Mouse (Mus musculus): ENCODE results near the gene Sergef.

Gene Sergef

DNA sequence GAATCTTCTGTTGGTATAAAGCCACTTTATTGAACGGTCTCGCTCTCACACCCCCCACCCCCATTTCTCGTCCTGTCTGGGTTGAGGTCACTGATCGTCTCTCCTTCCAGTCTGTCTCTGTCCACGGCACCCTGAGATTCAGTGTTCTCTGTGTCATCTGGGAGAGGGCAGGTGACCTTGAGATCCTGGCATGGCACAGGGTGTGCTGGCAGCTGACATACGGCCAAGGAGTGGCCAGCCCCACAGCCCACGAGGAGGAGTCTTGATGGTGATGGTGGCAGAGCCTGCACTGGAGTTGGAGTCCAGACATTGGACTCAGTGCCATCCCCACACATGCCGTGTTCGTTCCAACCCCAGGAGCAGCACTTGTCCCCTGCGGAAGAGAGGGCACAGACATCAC, 196.4 kb downstream of the Sergef start:
- no peak for DNase-seq

- no peak for DNase-seq
These were observed 201.0 kb downstream of the Sergef start for GRCm38 (mm10) chr7:46438537-46439141.

- DNase-seq = no peak
These were observed 203.8 kb downstream of the Sergef start for GRCm38 (mm10) chr7:46435833-46436232.

GRCm38 (mm10) chr7:46433874-46434273, 205.7 kb downstream of the Sergef start:
- no peak for DNase-seq

DNA sequence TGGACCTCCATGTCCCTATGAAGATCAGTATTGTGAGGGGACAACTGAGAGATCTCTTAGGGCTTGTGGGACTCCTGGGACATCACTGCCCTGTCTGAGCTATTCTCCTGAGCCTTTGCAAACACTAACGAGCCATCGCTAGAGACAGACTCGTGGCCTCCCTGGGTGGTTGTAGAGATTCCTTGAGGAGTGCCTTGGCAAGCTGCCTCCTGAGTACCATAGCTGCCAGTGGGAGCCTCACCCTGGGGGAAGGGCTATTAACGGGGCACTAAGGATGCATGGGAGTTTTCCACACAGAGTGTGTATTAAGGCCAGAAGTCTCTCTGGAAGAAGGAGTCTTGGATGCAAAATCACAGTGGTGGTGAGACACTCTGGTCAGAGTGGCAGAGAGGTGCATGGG, 214.6 kb downstream of the Sergef start:
- DNase-seq = no peak

GRCm38 (mm10) chr7:46423951-46424350, 215.7 kb downstream of the Sergef start:
- no peak for DNase-seq

DNA sequence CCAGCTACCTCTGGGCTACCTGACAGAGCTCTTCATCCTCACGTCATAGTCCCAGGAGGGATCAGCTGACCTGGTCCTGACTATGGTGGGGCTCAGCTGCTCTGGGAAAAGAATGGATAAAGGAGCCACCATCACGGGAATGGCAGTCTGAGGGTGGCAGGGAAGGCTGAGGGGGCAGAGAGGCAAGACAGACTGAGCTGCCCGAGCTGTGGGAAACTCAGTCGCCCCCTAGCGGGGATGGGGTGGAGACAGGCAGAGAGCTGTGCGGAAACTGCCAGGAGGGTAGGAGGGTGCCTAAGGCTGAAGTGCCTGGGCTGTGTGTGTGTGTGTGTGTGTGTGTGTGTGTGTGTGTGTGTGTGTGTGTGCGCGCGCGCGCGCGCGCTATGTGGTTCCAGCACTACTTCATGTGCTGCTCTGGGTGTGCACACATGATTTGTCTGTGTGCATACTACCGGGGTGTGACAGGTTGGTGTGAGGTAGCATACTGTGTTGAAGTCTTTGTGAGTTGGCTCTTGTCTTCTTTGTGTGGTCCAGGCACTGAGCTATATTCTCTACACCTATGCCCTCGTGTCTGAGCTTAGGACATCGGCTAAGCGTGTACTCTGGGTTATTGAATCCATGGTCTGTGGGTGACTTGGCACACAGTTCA, 216.7 kb downstream of the Sergef start:
- DNase-seq = peak; percentile 66 to 72

DNA sequence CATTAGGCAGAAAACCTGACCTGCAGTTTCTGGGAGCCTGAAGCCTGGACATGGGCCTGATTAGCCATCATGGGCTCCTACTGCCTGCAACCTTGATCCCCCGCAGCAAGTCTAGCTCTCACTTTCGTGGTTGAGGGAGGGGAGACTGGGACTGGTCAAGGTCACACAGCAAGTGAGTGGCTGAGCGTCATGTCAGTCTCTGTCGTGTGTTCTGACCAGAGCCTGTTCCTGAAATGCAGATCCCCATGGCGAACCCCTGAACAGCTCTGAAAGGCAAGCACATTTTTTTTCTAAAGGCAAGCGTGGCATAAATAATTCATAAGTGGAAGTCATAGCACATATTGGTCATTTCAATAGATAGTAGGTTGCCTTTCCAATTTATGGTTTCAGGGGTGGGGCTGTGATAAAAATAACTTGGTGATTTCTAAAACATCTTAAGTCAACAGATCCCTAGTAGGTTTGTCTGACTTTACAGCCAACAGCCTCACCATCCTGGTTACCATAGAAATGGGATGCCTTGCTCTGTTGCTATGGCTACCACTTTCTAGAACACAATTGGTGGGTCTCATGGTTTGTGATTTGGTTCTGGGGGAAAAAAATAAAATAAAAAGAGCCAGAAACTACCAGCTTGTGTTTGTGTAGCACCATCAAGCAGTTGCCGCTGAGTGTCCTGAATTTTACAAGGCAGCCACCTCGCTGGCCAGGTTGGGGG, 217.4 kb downstream of the Sergef start:
- no peak for DNase-seq

- DNase-seq = no peak
These were observed 218.1 kb downstream of the Sergef start for GRCm38 (mm10) chr7:46421535-46421934.

DNA sequence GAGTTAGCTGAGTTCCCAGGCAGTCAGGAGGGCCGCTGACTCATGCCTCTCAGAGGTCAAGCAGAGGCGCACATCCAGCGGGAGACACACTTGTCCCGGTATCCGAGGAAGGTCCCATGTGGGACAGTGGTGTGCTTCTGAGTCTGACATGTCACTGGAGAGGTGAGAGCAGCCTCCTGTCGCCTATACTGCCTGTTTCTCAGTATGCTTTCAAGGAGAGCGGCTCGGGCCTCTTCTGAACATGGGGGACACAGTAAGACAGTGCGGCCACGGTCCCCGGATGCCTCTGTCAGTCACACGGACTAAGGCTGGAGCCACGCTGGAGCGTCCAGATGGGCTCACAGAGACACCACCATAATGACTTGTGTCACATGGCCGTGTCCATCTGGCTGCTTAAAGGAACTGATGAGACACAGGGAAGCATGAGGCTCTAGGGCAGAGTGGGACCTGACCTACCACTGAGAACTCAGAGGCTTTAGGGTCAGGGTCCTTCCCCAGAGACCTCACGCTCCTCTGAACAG, 221.4 kb downstream of the Sergef start:
- DNase-seq = no peak

DNA sequence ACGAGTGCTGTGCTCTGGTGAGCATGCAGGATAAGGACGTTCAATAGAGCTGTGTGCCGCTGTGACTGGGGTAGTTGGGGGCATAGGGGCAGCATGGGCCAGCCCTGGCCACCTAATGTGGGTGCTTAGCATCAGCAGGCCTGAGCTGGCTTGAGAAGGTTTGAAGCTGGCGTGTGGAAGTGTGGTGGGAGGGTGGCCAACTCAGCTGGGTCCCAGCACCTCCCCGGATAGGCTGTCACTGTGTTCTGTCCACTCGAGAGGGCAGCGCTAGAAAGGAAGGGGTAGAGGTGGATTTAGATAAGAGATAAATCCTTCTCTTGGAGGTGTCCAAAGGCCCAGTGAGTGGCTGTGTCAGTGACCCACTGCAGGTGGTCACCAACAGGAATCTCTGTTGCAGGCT, 222.1 kb downstream of the Sergef start:
- no peak for DNase-seq

GRCm38 (mm10) chr7:46415818-46416425, 223.7 kb downstream of the Sergef start:
- no peak for DNase-seq

DNA sequence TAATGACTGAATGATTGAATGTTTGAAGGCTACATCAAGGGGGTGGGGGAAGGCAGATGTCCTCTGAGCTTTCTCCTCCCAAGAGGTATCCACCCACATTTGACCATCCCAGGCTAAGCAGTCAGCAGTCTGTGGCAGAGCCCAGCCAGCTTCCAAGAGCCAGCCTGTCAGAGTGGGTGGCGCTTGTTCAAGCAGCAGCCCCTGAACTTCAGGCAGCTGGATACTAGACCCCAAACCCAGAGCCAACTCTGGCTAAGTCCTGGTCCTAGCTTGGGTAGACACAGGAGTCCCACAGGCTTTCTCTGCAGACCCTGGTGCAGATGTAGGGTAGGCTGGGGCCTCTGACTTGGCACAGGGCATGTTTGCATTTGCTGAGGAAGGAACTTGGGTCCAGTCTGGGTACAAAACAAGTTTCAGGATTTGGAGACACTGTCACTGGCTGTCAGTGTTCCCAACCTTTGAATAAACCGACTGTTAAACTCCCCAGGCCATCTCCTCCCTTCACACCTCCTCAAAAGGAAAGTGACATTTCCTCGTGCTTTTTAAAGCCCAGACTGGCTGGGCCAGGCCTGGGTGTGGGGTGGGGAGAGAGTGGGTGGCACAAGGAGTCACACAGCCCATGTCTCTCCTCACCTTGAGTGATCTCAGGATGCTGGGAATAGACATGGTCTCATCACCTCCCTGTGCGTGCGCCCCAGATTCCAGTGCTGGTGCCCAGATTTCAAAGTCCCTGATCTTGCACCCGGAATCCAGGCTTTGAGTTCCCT, 225.5 kb downstream of the Sergef start:
- DNase-seq = no peak

GRCm38 (mm10) chr7:46412823-46413222, 226.8 kb downstream of the Sergef start:
- DNase-seq = no peak

DNA sequence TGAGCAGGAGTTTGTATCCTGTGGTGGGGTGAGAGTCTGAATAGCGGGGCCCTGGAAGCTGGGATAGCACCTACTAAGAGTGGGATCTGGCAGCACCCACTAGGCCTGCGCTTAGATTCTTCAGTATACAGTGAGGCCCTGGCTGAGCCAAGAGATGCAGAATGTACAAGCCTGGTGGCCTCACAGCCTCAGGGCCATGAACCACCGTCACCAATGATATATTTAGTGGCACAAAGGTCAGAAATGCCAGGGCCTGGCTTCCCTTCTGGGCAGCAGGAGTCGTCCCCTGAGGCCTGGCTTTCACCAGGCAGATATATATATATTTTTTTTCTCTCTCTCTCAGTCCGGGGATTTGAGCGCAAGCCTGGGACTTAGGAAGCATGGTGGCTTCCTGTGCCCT, 228.9 kb downstream of the Sergef start:
- no peak for DNase-seq

- no peak for DNase-seq
These were observed 230.3 kb downstream of the Sergef start for GRCm38 (mm10) chr7:46409204-46409789.

- DNase-seq = no peak
These were observed 231.0 kb downstream of the Sergef start for GRCm38 (mm10) chr7:46408606-46409005.

DNA sequence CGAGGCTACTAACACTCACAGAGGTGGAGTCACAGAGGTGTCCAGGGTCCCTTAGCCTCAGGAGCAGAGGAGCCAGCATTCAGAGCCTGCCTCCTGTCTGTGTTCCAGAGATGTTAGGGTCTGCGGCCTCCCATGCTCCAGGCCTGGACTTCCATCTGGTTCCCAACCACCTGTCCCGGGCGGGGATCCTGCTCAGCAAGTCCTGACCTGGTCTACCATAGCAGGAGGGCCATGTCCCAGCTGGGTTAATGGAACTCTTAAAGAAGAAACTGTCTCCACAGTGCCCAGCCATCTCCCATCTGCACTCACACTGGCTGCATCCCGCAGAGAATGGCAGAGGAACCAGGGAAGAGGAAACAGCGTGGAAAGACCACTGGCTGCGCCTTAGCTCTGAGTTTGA, 234.9 kb downstream of the Sergef start:
- no peak for DNase-seq

- DNase-seq = no peak
These were observed 235.8 kb downstream of the Sergef start for GRCm38 (mm10) chr7:46403616-46404485.

- no peak for DNase-seq
These were observed 238.0 kb downstream of the Sergef start for GRCm38 (mm10) chr7:46401371-46402180.

All from thymus, postnatal 36 days (tissue).